Mouse (Mus musculus) kidney, postnatal 36 days (tissue): ENCODE results near the gene Fev.
A peak's percentile ranks its signal among the peaks of the same experiment; 100 is the strongest.

Source experiments
- DNase-seq, 2 experiments: peaks; one replicate each; pipeline ENCODE4 v3.0.0; 2021 to 2022; ENCODE audit warnings: mixed read lengths in 2 of 2

Gene Fev

GRCm38 (mm10) chr1:74885369-74886042, at the start of gene Fev:
Gene Fev, minus strand, starts transcription at chr1:74885419.
- no peak for DNase-seq

- peak; percentile 13 to 14 for DNase-seq
Measured at GRCm38 (mm10) chr1:74927621-74928296, 42.5 kb upstream of the Fev start.

GRCm38 (mm10) chr1:74926721-74927120, 41.5 kb upstream of the Fev start:
- DNase-seq = peak; percentile 69 to 85

- DNase-seq = peak; percentile 44 to 45
Measured at GRCm38 (mm10) chr1:74924464-74924863, 39.2 kb upstream of the Fev start.

GRCm38 (mm10) chr1:74915706-74916105, 30.5 kb upstream of the Fev start:
- DNase-seq = peak in 1 of 2 experiments; percentile 61

- DNase-seq = no peak
Measured at GRCm38 (mm10) chr1:74902191-74902590, 17.0 kb upstream of the Fev start.

GRCm38 (mm10) chr1:74901686-74902085, 16.5 kb upstream of the Fev start:
- DNase-seq = peak; percentile 51 to 89

GRCm38 (mm10) chr1:74900341-74901285, 15.4 kb upstream of the Fev start:
- DNase-seq = peak; percentile 64 to 65

GRCm38 (mm10) chr1:74898656-74899431, 13.6 kb upstream of the Fev start:
- DNase-seq = peak in 1 of 2 experiments; percentile 61

GRCm38 (mm10) chr1:74897976-74898375, 12.8 kb upstream of the Fev start:
- DNase-seq = no peak

GRCm38 (mm10) chr1:74894966-74895365, 9.7 kb upstream of the Fev start:
- peak; percentile 59 to 84 for DNase-seq

GRCm38 (mm10) chr1:74893134-74893855, 8.1 kb upstream of the Fev start, which contains the start of gene Cryba2:
Gene Cryba2, minus strand, starts transcription at chr1:74893143.
- peak; percentile 58 to 81 for DNase-seq

- DNase-seq = no peak
Measured at GRCm38 (mm10) chr1:74892351-74893133, 7.3 kb upstream of the Fev start.

GRCm38 (mm10) chr1:74891513-74891912, 6.3 kb upstream of the Fev start:
- peak in 1 of 2 experiments; percentile 72 for DNase-seq

GRCm38 (mm10) chr1:74884196-74885141, 750 bp downstream of the Fev start:
- DNase-seq = no peak

GRCm38 (mm10) chr1:74883441-74883840, 1.8 kb downstream of the Fev start:
- no peak for DNase-seq

GRCm38 (mm10) chr1:74882828-74883227, 2.4 kb downstream of the Fev start:
- DNase-seq = no peak

GRCm38 (mm10) chr1:74882055-74882734, 3.0 kb downstream of the Fev start:
- peak in 1 of 2 experiments; percentile 43 for DNase-seq
